Mouse (Mus musculus): ENCODE results near the gene Hibadh.

The Hibadh gene

GRCm38 (mm10) chr6:52638471-52639185 lies 1.6 kb downstream of the Hibadh start:
- DNase-seq (ENCODE audit: low read depth), result no peak

DNA sequence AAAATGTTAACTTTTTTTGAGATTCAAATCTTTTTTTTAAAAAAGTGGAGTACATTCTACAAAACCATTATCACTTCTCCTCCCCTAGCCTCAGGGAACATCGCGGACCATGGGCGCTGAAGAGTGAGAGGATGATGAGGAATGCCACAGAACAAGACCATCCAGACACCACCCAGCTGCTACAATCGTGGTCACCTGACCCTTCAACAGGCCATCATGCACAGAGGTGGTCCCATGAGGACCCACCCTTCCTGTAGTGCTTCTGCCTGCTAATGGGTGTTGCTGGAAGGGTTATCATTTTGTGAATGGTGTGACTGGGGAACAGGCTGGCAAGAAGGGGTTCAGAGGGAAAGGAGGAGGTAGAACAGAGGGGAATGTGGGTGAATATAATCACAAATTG lies 2.9 kb downstream of the Hibadh start:
- no peak for DNase-seq (ENCODE audit: low read depth)

- no peak for DNase-seq (ENCODE audit: low read depth)
These were observed 4.8 kb downstream of the Hibadh start for GRCm38 (mm10) chr6:52635395-52635794.

DNA sequence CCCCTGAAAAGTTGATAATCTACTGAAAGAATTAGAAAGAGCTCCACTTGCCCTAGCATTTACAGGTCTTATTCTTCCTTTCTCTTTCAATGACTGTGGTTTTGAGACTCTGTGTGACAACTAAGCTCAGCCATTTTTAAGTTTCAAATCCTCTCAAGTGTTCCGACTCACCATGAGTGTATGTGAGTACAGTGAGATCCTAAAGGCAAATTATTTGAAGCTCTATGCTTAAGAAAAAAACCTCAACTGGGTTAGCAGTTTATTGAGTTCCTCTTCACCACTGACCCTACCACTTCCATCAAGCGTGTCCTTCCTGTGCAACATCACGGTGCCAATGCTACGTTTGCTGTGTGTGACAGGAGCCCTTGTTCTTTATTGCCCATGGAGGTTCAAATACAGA lies 9.6 kb downstream of the Hibadh start:
- DNase-seq (ENCODE audit: low read depth), result no peak

DNA sequence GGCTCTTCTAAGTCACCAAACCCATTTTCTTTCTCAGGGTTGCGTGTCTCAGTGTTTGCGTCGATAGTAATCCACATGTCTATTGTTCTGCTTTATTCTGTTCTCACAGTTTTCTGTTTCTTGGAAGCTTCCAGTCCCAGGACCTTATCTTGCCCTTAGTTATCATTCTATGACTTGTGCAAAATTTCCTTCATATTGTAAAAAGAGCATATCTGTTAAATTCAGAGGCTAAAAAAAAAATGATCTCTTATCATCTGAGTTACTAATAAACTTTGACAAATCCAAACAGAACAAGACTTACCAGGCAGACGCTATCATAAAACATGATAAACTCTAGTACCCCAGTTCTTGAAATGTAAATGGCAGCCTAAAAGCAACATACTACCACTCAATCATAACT lies 11.0 kb downstream of the Hibadh start:
- DNase-seq (ENCODE audit: low read depth), result no peak

DNA sequence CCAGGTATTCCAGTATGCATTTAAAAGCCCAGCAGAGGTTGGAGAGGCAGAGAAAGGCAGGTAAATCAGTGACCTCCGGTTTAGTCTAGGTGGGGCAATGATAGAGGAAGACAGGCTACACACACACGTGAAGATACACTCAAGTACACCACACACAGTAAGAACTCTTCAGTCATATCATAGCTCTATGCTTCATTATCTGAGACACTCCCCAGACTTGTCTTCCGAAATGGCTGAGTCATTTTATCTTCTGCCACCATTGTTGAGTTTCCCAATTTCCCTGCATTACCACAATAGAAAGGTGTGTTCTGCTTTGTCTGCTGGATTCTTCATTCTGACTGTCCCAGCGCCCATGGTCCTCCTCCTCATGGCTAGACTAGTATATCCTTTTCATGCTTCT lies 13.5 kb downstream of the Hibadh start:
- DNase-seq (ENCODE audit: low read depth), result no peak

- no peak for DNase-seq (ENCODE audit: low read depth)
These were observed 16.4 kb downstream of the Hibadh start for GRCm38 (mm10) chr6:52623741-52624140.

DNA sequence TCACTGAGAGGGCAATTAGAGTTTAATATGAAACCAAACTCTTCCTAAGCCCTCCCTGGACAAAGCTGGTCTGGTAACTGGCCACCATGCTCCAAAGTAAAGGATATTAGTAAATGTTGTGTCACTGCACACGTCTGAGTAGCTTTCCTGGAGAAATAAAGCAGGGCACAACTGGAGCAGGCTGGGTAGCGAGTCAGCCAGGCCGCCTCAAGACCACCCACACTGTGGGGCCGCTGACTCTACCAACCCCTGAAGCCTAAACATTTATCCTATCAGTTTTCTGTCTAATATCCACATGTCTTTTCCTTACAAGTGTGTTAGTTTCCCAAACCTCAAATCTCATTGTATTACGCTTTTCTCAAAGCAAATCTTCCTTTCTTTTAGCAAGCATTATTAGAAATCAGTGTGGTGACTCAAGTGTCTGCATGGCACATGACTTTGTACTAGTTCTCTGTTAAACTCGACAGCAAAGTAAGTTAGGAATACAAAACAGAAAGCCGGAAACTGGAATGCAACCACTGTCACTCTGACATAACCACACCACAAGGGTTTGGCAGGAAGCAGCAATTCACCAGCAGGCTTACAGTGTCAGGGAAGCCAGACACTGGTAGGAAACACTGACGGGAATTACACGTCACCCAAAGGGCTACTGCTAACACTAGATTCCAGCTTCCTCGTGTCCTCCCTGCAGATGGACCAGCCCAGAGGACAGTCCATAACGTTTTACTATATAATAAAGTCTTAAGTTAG lies 18.3 kb downstream of the Hibadh start:
- DNase-seq (ENCODE audit: low read depth), result no peak

- no peak for DNase-seq (ENCODE audit: low read depth)
These were observed 20.1 kb downstream of the Hibadh start for GRCm38 (mm10) chr6:52620090-52620489.

- no peak for DNase-seq (ENCODE audit: low read depth)
These were observed 30.4 kb downstream of the Hibadh start for GRCm38 (mm10) chr6:52609626-52610352.

GRCm38 (mm10) chr6:52608121-52608520 lies 32.1 kb downstream of the Hibadh start:
- DNase-seq (ENCODE audit: low read depth), result no peak

DNA sequence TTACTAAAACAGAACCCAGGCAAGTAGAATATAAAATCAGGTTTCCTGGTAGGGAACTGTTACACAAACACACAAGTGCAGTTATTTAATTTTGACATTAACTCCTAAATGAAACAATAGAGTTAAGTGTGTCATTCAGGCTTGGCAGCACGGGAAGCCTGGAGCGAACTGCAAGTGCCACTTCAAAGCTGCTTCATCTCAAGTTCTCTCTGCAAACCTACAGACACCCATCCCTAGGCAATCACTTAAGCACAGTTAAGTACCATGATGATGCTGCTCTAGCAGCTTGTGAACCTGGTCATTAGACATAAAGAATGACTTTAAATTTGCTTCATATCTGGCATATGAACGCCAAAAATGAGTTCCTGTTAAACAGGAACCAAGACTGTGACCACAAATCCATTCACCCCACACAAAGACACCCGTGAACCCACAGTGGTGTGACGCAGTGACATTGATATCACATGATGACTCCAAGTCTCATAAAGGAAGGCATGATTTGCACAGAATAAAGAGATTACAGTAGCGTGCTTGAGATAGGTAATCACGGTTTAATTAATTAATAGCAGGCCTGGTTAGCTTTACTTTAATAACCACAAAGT lies 33.3 kb downstream of the Hibadh start:
- DNase-seq (ENCODE audit: low read depth), result no peak

GRCm38 (mm10) chr6:52601706-52602642 lies 38.2 kb downstream of the Hibadh start:
- no peak for DNase-seq (ENCODE audit: low read depth)

GRCm38 (mm10) chr6:52601117-52601516 lies 39.1 kb downstream of the Hibadh start:
- peak; percentile 28 for DNase-seq (ENCODE audit: low read depth)

DNA sequence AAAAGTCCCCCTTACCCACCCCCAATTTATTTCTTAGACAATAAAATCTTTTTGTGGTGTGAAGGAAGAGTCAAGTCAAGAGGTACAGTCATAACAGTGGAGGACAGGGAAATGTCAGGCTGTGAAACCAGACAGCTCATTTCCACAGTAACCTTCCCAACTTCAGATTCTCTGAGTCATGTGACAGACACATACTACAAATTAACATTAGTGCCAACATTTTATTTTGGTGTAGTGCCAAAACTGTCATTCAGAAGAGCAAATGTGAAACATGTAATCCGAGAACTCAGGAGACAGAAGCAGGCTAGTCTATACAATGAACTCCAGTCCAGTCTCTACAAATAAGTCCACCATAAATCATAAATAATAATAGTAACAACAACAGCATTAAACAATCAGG lies 45.4 kb downstream of the Hibadh start:
- no peak for DNase-seq (ENCODE audit: low read depth)

DNA sequence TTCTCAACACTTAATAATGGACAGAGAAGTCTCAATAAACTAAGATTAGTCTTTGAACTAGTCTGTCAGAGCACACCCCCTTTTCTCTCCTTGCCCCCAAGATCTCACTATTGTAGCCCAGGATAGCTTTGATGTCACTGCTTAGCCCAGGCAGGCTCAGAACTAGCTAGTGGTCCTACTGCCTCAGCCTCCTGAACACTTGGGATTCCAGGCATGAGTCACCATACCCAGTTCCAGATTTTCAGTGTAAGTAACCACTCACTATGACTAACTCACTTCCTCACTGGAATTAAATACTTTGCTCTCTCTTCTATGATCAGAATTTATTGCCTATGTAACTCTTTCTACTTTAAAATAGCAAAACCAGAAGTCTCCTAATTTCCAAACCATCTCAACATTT lies 53.6 kb downstream of the Hibadh start:
- DNase-seq (ENCODE audit: low read depth), result no peak

- DNase-seq (ENCODE audit: low read depth), result no peak
These were observed 55.8 kb downstream of the Hibadh start for GRCm38 (mm10) chr6:52584383-52584782.

- DNase-seq (ENCODE audit: low read depth), result no peak
These were observed 59.1 kb downstream of the Hibadh start for GRCm38 (mm10) chr6:52581081-52581480.

GRCm38 (mm10) chr6:52578322-52578721 lies 61.9 kb downstream of the Hibadh start:
- DNase-seq (ENCODE audit: low read depth), result no peak

GRCm38 (mm10) chr6:52577270-52577669 lies 62.9 kb downstream of the Hibadh start:
- DNase-seq (ENCODE audit: low read depth), result peak; percentile 38

- DNase-seq (ENCODE audit: low read depth), result no peak
These were observed 71.5 kb downstream of the Hibadh start for GRCm38 (mm10) chr6:52568706-52569105.

All from c-Kit-positive CD71-positive TER-119-negative erythroid progenitor cells, embryonic 14.5 days (primary cell).